Mouse (Mus musculus) neural tube, embryonic 14.5 days (tissue): ENCODE data around the gene Tmem121. TPM values are rescaled to one million over a fixed set of nuclear protein-coding genes. Genes with fewer than 3 reads are reported as not detected.
A peak's percentile ranks its signal among the peaks of the same experiment; 100 is the strongest.
"Not testable (repeated sequence)": the region's sequence is repeated elsewhere in the genome, so short reads cannot be mapped to it uniquely, and the experiment has no call there.

Experiments
- ATAC-seq: fragments of 200-750 bp; cut with Nextera tagmentation; 2 replicates; pipeline ENCODE4 v1.8.0; 2017; ENCODE audit warnings: low read depth, mild to moderate bottlenecking, moderate TSS enrichment, moderate library complexity
- H3K27ac ChIP-seq: fragments of 300-500 bp; sonication (generic); 2 replicates; pipeline ENCODE4 v1.5.1; 2014; ENCODE audit warnings: low read depth, mild to moderate bottlenecking, control low read depth, low read length, moderate library complexity, mixed read lengths
- H3K27me3 ChIP-seq: fragments of 300-500 bp; sonication (generic); 2 replicates; pipeline ENCODE4 v1.6.1; 2014; ENCODE audit warnings: low read length; ENCODE audit not compliant: control insufficient read depth, insufficient read depth
- H3K36me3 ChIP-seq: fragments of 300-500 bp; sonication (generic); 2 replicates; pipeline ENCODE4 v1.6.1; 2014; ENCODE audit warnings: low read length, mixed read lengths; ENCODE audit not compliant: control insufficient read depth, insufficient read depth
- H3K4me1 ChIP-seq: fragments of 300-500 bp; sonication (generic); 2 replicates; pipeline ENCODE4 v1.6.1; 2014; ENCODE audit warnings: low read length; ENCODE audit not compliant: control insufficient read depth, insufficient read depth
- H3K4me2 ChIP-seq: fragments of 300-500 bp; sonication (generic); 2 replicates; pipeline ENCODE4 v1.6.1; 2014; ENCODE audit warnings: mild to moderate bottlenecking, low read depth, low read length, control low read depth
- H3K4me3 ChIP-seq: fragments of 300-500 bp; sonication (generic); 2 replicates; pipeline ENCODE4 v1.5.1; 2014; ENCODE audit warnings: low read depth, low read length, control low read depth, mixed read lengths
- H3K9ac ChIP-seq: fragments of 300-500 bp; sonication (generic); replicated peaks from 2 replicates; pipeline ENCODE4 v1.6.1; 2014; ENCODE audit warnings: low read depth, mild to moderate bottlenecking, control low read depth, low read length, mixed read lengths
- H3K9me3 ChIP-seq: fragments of 300-500 bp; sonication (generic); 2 replicates; pipeline ENCODE4 v1.6.1; 2016; ENCODE audit warnings: low read length; ENCODE audit not compliant: control insufficient read depth
- WGBS: fragments of 180-500 bp; shearing (Covaris S2); extraction: QIAGEN DNeasy Blood & Tissue Kit; methylation state at CpG from one replicate; pipeline ENCODE4 v1.1.7; 2014; 5-methylcytosine and 5-hydroxymethylcytosine counted together
- polyA plus RNA-seq: library from polyadenylated mRNA; unstranded; fragments of >200 nt; fragmentation: Nextera tagmentation; extraction: Ambion mirVana; gene quantifications from 2 replicates; pipeline ENCODE4 v1.2.1, GENCODE M21; 2014

The Tmem121 gene
- polyA plus RNA-seq, 1 experiment from 2014 or later: 24.9 TPM

- Histone ChIP-seq H3K9me3 (no peaks in the 10 kb centered on the region), H3K27me3 (no peaks in the 10 kb centered on the region), H3K4me2 (no peak overlapping the region), H3K4me1 (no peaks in the 10 kb centered on the region), H3K27ac (no peak overlapping the region), H3K36me3 (no peaks in the 10 kb centered on the region), H3K9ac (no peak overlapping the region), H3K4me3 (no peak overlapping the region)
- ATAC-seq: peak; percentile 55
- WGBS: 18% methylated on average over 8 of the region's 8 CpGs
These were observed 36.4 kb downstream of the Tmem121 start for GRCm38 (mm10) chr12:113222121-113222636.

- WGBS: 30% methylated on average over 6 of the region's 6 CpGs
- no peak overlapping the region for H3K27ac ChIP-seq
- no peaks in the 10 kb centered on the region for H3K9me3 ChIP-seq
- H3K4me3 ChIP-seq: no peak overlapping the region
- no peaks in the 10 kb centered on the region for H3K27me3 ChIP-seq
- no peak overlapping the region for H3K4me2 ChIP-seq
- peak; percentile 45; the same call in 1 of the 2 replicates for ATAC-seq
- H3K9ac ChIP-seq: no peak overlapping the region
- no peaks in the 10 kb centered on the region for H3K4me1 ChIP-seq
- no peaks in the 10 kb centered on the region for H3K36me3 ChIP-seq
These were observed 37.0 kb downstream of the Tmem121 start for GRCm38 (mm10) chr12:113222748-113223147.

- no peak overlapping the region for H3K4me2 ChIP-seq
- no peaks in the 10 kb centered on the region for H3K36me3 ChIP-seq
- H3K27ac ChIP-seq: no peak overlapping the region
- H3K9me3 ChIP-seq: no peaks in the 10 kb centered on the region
- H3K4me3 ChIP-seq: no peak overlapping the region
- no peaks in the 10 kb centered on the region for H3K27me3 ChIP-seq
- WGBS: 80% methylated on average over 5 of the region's 5 CpGs
- H3K9ac ChIP-seq: no peak overlapping the region
- ATAC-seq: no peak
- no peaks in the 10 kb centered on the region for H3K4me1 ChIP-seq
These were observed 38.5 kb downstream of the Tmem121 start for GRCm38 (mm10) chr12:113224206-113224605.

DNA sequence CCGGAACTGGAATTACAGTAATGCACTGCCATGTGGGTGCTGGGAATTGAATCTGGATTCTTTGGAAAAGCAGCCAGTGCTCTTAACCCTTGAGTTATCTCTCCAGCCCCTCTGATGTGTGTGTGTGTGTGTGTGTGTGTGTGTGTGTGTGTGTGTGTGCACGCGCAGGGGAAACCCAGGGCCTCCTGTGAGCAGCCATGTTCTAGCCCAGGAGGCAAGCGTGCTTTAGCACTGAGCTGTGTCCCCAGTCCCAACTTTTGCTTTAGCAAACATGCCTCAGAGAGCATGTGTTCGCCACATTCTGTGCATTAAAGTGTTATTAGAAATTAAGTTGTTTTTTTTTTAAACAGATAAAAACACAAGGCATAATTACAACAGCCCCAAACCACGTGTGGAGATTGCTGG lies 39.0 kb downstream of the Tmem121 start:
- H3K27ac ChIP-seq: no peak overlapping the region
- no peak overlapping the region for H3K4me2 ChIP-seq
- H3K4me3 ChIP-seq: no peak overlapping the region
- no peaks in the 10 kb centered on the region for H3K4me1 ChIP-seq
- WGBS: 93% methylated on average over 6 of the region's 6 CpGs
- no peaks in the 10 kb centered on the region for H3K36me3 ChIP-seq
- no peaks in the 10 kb centered on the region for H3K27me3 ChIP-seq
- H3K9ac ChIP-seq: no peak overlapping the region
- no peak for ATAC-seq
- no peaks in the 10 kb centered on the region for H3K9me3 ChIP-seq

- Histone ChIP-seq H3K27ac (no peak overlapping the region), H3K36me3 (no peaks in the 10 kb centered on the region), H3K4me3 (no peak overlapping the region), H3K27me3 (no peaks in the 10 kb centered on the region), H3K9me3 (no peaks in the 10 kb centered on the region), H3K9ac (no peak overlapping the region), H3K4me2 (no peak overlapping the region), H3K4me1 (no peaks in the 10 kb centered on the region)
- WGBS: 79% methylated on average over 6 of the region's 6 CpGs
- ATAC-seq: no peak
These were observed 42.4 kb downstream of the Tmem121 start for GRCm38 (mm10) chr12:113227970-113228593.

DNA sequence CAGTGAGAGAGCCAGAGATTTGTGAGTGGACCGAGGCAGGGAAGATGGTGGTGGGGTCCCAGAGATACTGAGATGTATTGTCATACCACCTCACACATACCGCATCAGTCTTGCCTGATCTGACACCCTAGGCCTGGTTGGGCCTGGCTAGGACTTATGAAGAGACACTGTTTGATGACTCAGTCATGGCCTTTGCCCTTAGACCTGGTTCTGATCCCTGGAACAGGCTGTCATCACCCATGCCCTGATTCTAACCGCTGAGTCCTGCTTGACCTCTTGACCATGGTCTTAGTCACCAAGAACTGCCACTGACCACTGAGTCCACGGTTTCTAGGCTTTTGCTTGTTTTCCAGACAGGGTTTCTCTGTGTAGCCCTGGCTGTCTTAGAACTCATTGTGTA lies 45.0 kb downstream of the Tmem121 start:
- Histone ChIP-seq H3K4me3 (no peak overlapping the region), H3K9me3 (no peaks in the 10 kb centered on the region), H3K4me2 (no peak overlapping the region), H3K4me1 (no peaks in the 10 kb centered on the region), H3K9ac (no peak overlapping the region), H3K27ac (no peak overlapping the region), H3K36me3 (no peaks in the 10 kb centered on the region), H3K27me3 (no peaks in the 10 kb centered on the region)
- WGBS: 94% methylated on average over 4 of the region's 4 CpGs
- ATAC-seq: no peak

DNA sequence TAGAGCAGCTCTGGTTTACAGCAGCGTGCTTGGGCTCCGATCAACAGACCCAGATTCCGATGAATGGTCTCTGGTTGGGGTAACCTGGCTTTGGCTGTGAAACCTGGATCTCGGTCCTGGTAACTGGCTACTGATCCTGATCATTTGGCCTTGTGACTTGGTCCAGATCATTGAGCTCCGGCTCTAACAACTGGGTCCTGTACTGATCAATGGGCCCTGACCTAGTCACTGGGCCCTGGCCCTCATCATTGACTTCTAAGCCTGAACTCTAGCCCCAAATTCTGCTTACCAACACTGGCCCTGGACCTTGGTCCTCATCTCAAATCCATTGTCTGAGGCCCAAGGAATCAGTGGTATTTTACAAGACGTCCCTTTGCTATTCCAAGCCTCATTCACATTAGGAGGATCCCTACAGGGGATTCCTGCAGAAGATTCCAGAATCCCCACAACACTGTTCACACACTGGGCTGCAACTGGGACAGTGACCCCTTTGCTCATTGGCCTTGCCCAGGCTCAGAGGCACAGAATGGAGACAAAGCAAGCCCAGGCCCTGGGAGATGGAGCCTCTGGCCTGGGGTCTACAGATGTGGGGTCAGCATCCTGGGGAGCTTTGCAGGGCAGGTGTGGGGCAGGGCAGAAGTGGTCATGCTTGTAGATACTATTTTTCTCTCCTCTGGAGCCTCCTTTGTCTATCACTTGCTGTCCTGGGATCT lies 46.0 kb downstream of the Tmem121 start:
- not testable (repeated sequence) for H3K9ac ChIP-seq, H3K27ac ChIP-seq, H3K4me2 ChIP-seq, H3K36me3 ChIP-seq, H3K4me3 ChIP-seq, H3K4me1 ChIP-seq, H3K27me3 ChIP-seq, ATAC-seq, H3K9me3 ChIP-seq
- 85% methylated on average over 6 of the region's 6 CpGs for WGBS

DNA sequence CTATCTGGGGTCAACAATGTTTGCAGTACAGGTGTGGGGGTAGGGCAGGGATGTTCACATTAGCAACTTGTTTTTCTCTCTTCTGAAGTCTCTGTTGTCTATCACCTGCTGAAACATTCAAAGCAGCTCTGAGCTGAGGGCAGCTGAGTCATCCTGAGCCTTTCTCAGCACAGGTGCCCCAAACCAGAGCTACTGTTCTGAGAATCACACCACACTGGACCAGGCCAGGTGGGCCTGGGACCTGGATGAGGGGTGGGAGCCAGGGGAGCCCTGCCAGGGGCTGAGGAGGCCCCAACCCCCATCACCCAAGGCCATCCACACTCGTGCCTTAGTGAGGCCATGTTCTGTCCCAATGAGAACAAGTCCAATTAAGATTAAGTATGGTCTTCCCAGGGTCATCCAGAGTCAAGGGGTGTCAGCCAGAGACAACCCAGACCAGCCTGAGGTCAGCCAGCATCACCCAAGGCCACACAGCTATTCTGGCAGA lies 46.6 kb downstream of the Tmem121 start:
- not testable (repeated sequence) for H3K9ac ChIP-seq, H3K4me1 ChIP-seq, H3K4me3 ChIP-seq, H3K4me2 ChIP-seq, H3K9me3 ChIP-seq, ATAC-seq, H3K36me3 ChIP-seq, H3K27me3 ChIP-seq, H3K27ac ChIP-seq
- 27% methylated on average over 1 of the region's 1 CpGs for WGBS
